Mouse (Mus musculus): Measurements from ENCODE around the gene Rpl36a-ps1. TPM values are rescaled to one million over a fixed set of nuclear protein-coding genes. Genes with fewer than 3 reads are reported as not detected.
A peak's percentile ranks its signal among the peaks of the same experiment; 100 is the strongest.

Gene Rpl36a-ps1
- total RNA-seq, 2 experiments from 2014 or later = 14.6 to 59.2 TPM

DNA sequence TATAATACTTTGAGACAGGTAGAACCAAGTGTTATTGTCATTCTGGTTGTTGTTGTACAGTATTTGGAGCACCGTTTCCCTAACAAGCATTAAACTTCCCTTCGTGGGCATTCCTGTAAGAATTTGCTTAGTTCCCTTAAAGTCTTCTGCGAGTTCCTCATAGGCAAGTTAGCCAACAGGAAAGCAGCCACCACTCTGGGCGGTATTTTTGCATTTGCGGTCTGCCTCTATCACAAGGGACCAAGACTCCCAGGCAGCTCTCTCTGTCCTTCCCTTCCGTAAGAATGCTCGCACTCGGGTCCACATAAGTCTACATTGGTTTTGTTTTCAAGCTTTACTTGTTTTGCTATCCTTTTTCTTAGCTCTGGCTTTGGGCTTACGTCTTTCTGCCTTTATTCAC, 37.3 kb downstream of the Rpl36a-ps1 start:
- ATAC-seq (replicated peaks; ENCODE audit: poor library complexity, severe bottlenecking) = peak; percentile 97

DNA sequence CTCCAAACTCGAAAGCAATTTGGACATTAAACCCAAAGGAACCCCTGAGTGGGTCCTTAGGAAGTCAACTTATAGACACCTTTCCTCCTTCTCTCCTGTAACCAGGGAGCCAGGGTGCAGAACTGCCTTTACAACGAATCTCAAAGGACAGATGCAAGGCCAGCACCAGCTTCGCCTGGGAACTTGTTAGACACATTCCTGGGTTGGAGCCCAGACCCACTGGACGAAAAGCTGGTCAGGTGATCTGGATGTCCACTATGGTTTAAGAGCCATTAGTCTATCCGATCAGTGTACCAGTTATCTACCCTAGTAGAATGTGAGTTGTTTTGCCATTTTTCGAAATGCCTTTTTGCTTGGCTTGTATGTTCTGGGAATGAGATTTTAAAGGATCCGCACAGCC, 41.7 kb downstream of the Rpl36a-ps1 start:
- no peak for ATAC-seq (replicated peaks; ENCODE audit: poor library complexity, severe bottlenecking)

DNA sequence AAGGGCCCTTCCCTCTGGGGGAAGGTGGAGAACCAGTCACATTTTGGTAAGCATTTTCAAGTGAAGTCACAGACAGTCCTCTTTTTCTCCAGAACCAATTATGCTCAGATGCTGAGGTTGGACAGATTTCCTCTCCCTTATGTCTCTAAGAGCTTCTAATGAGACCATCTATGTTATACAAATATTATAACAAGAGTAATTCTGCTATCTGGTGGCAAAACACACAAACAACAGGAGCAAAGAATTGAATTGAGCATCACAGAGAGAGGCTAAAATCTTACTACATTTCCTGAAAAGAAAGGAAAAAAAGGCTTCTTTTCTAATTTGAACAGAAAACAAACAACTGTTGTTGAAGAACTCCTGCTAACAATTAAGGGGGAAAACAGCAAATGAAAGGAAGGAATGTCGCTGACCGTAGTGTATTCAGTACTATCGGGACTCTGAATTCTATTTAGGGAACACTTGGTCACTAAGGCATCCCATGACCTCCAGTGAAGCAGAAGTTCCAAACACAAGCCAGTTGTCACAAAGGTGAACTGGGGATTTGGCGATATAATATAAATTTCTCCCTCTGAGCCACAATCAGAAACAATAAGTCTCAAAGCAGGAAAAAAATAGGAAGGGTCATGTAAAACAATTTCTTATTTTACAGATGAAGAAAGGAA, 42.4 kb downstream of the Rpl36a-ps1 start:
- ATAC-seq (replicated peaks; ENCODE audit: poor library complexity, severe bottlenecking) = no peak

Other genes starting within 250 kb of the Rpl36a-ps1 start
- gene Mzt1, start 51.8 kb upstream of the Rpl36a-ps1 start, total RNA-seq (2014; fragmentation: Nextera tagmentation) = 57.8 and 68.1 TPM in 2 replicates
- 26.4 and 38.4 TPM in 2 replicates for gene Mzt1, start 51.8 kb upstream of the Rpl36a-ps1 start, total RNA-seq (2017)
- gene Bora, start 51.9 kb upstream of the Rpl36a-ps1 start, total RNA-seq (2014; fragmentation: Nextera tagmentation) = 36.4 and 36.6 TPM in 2 replicates
- gene Bora, start 51.9 kb upstream of the Rpl36a-ps1 start, total RNA-seq (2017) = 58.9 and 63.3 TPM in 2 replicates
- gene Pibf1, start 105.1 kb upstream of the Rpl36a-ps1 start, total RNA-seq (2014; fragmentation: Nextera tagmentation) = 15.2 and 28.1 TPM in 2 replicates
- gene Pibf1, start 105.1 kb upstream of the Rpl36a-ps1 start, total RNA-seq (2017) = 31.3 and 41.3 TPM in 2 replicates
- 33.9 and 35.4 TPM in 2 replicates for gene Dis3, start 105.5 kb upstream of the Rpl36a-ps1 start, total RNA-seq (2014; fragmentation: Nextera tagmentation)
- gene Dis3, start 105.5 kb upstream of the Rpl36a-ps1 start, total RNA-seq (2017) = 61.3 and 66.4 TPM in 2 replicates

Data from granulocyte monocyte progenitor cell, adult 5-6 weeks (primary cell).